Comparison of ENCODE assay signal across 40 mouse cellular contexts in the genomic region with DNA sequence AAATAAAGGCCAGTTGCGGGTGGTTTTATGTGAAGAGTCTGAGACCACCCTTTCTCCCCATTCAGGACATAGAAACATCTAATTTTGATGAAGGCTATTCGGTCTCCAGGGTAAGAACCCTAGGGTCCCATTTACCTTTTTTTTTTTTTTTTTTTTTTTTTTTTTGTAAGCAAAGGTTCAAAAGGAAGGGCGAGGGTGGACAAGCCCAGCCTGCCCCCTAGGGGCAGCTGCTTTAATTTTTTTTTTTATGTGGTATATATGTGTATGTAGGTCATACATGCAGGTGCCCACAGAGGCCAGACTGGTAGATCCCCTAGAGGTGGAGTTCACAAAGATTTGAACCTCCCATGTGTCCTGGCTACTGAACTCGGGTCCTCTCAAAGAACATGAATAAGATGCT. TPM values are rescaled to one million over a fixed set of nuclear protein-coding genes. Genes with fewer than 3 reads are reported as not detected.
A peak's percentile ranks its signal among the peaks of the same experiment; 100 is the strongest.
DNase-seq lines count a peak whose midpoint lies in the region; ATAC-seq and TF ChIP-seq lines count a peak whose summit lies in the region.
"Had no signal": no experiment of that assay in that cellular context is flagged by ENCODE, and none has a peak within 500 bp of the region (broad histone marks: within the 10 kb centered on the region; RNA-seq: fewer than 3 reads in every experiment).

No protein-coding gene starts in this region.

- no peak for TF ChIP-seq EP300 in CH12.LX (IDR thresholded peaks at IDR 0.05; ENCODE audit: low read length)

- H3K4me3 ChIP-seq in kidney, adult 2 months (ENCODE audit: insufficient read depth, low read depth, low read length) = no peak overlapping the region
- H3K4me3 ChIP-seq in kidney, embryonic 15.5 days (replicated peaks) = no peak overlapping the region
- H3K4me3 ChIP-seq in CH12.LX (replicated peaks in 1 of 3; ENCODE audit: low read depth in 2 of 3, low read length in 2 of 3, poor library complexity in 1 of 3) = no peak overlapping the region
- H3K4me3 ChIP-seq in hindbrain, embryonic 12.5 days = no peak overlapping the region
- H3K4me3 ChIP-seq in forebrain, postnatal 0 days (ENCODE audit: low read depth, low read length) = no peak overlapping the region
- H3K4me3 ChIP-seq: embryonic facial prominence, embryonic 10.5 days; forebrain, embryonic 12.5 days; lung, embryonic 15.5 days had no signal

- DNase-seq in kidney, adult 2 months = no peak
- DNase-seq in CH12.LX (ENCODE audit: extremely low read depth) (no peak), Patski (ENCODE audit: low read depth, low spot score) (no peak)
- DNase-seq in retina, embryonic 14.5 days (ENCODE audit: low spot score) = no peak
- DNase-seq in forebrain, postnatal 0 days = no peak
- DNase-seq: adrenal gland, adult 2 months; adrenal gland, postnatal 36 days; B cell, adult 2 months; cerebellum, adult 2 months; cerebellum, postnatal 14 days; gastrocnemius, postnatal 25 days; heart, adult 11 months; heart, postnatal 4 days; kidney, adult 8-10 months; kidney, postnatal 10 days; layer of hippocampus, adult 9-11 months; liver; right cerebral cortex, postnatal 4 days; thymus, postnatal 14 days had no signal

- no peaks in the 10 kb centered on the region for H3K4me1 ChIP-seq in kidney, adult 2 months (ENCODE audit: control insufficient read depth, insufficient read depth, low read length)
- no peaks in the 10 kb centered on the region for H3K4me1 ChIP-seq in kidney, embryonic 15.5 days
- peaks cover 4 to 26% of the 10 kb centered on the region in 2 experiments; a peak in 3 of 4 replicates for H3K4me1 ChIP-seq in CH12.LX (ENCODE audit: control insufficient read depth in 1 of 2, insufficient read depth in 2 of 2)
- H3K4me1 ChIP-seq in hindbrain, embryonic 12.5 days = no peaks in the 10 kb centered on the region
- no peaks in the 10 kb centered on the region for H3K4me1 ChIP-seq in forebrain, postnatal 0 days (ENCODE audit: insufficient read depth)
- H3K4me1 ChIP-seq: embryonic facial prominence, embryonic 15.5 days; forebrain, embryonic 12.5 days; lung, embryonic 15.5 days had no signal

- H3K9ac ChIP-seq in kidney, embryonic 15.5 days = no peak overlapping the region
- H3K9ac ChIP-seq in CH12.LX (ENCODE audit: insufficient read depth, low read depth) = no peak overlapping the region
- H3K9ac ChIP-seq in hindbrain, embryonic 12.5 days = no peak overlapping the region
- no peak overlapping the region for H3K9ac ChIP-seq in forebrain, postnatal 0 days
- H3K9ac ChIP-seq: embryonic facial prominence, embryonic 15.5 days; forebrain, embryonic 12.5 days; hindbrain, embryonic 14.5 days; lung, embryonic 15.5 days had no signal

- peak; percentile 33 for TF ChIP-seq RAD21 in CH12.LX (IDR thresholded peaks at IDR 0.05; ENCODE audit: low read depth, low read length)

- no peaks in the 10 kb centered on the region for H3K9me3 ChIP-seq in kidney, embryonic 15.5 days (replicated peaks)
- H3K9me3 ChIP-seq in CH12.LX (replicated peaks; ENCODE audit: low read length) = peaks cover 4% of the 10 kb centered on the region
- H3K9me3 ChIP-seq in hindbrain, embryonic 12.5 days (replicated peaks) = no peaks in the 10 kb centered on the region
- H3K9me3 ChIP-seq in forebrain, postnatal 0 days (ENCODE audit: low read length) = no peaks in the 10 kb centered on the region
- H3K9me3 ChIP-seq: embryonic facial prominence, embryonic 10.5 days; embryonic facial prominence, embryonic 15.5 days; forebrain, embryonic 12.5 days; lung, embryonic 15.5 days had no signal

- CTCF ChIA-PET in Patski (lab: Charles Lee) = interaction anchor here (0.9 kb wide), 1 partner anchor 8 kb away, joined by 4 read pairs; no protein-coding TSS in a partner anchor

- TF ChIP-seq CTCF in kidney, adult 2 months (conservative IDR thresholded peaks at IDR 0.05; ENCODE audit: insufficient read depth, insufficient read length, low read depth, low read length) = 0 out of 2 replicates have a peak, but pooled peaks have one; percentile 4
- TF ChIP-seq CTCF in CH12.LX (conservative IDR thresholded peaks at IDR 0.05 in 1 of 2, IDR thresholded peaks at IDR 0.05 in 1 of 2; ENCODE audit: low read depth in 2 of 2, low read length in 2 of 2) (peak in 1 of 2 experiments; percentile 46; a peak in 2 of 4 replicates), Patski (IDR thresholded peaks at IDR 0.05) (peak; percentile 48)
- TF ChIP-seq CTCF in forebrain, postnatal 0 days (IDR thresholded peaks at IDR 0.05; ENCODE audit: low read depth) = no peak

- dilution Hi-C loops in CH12.LX (cut with MboI; ENCODE audit: extremely low pct_ligation_motif_present, extremely low pct_unique_long_range_greater_than_20kb, low sequenced_read_pairs) = no loop called here

- POLR2A ChIA-PET in Patski (lab: Charles Lee) = no interaction called here

- 93% methylated on average over 4 of the region's 4 CpGs for WGBS in kidney, adult 2 months
- 81% methylated on average over 4 of the region's 4 CpGs for WGBS in kidney, embryonic 15.5 days
- WGBS in hindbrain, embryonic 12.5 days = 88% methylated on average over 4 of the region's 4 CpGs
- 91% methylated on average over 4 of the region's 4 CpGs for WGBS in forebrain, postnatal 0 days

- H3K27me3 ChIP-seq in kidney, adult 2 months (replicated peaks; ENCODE audit: control insufficient read depth, insufficient read depth, low read length) = no peaks in the 10 kb centered on the region
- peaks cover 12% of the 10 kb centered on the region; the same call in 1 of the 2 replicates for H3K27me3 ChIP-seq in kidney, embryonic 15.5 days
- peaks cover 2% of the 10 kb centered on the region for H3K27me3 ChIP-seq in CH12.LX (replicated peaks)
- peaks cover 8% of the 10 kb centered on the region for H3K27me3 ChIP-seq in Patski
- H3K27me3 ChIP-seq in hindbrain, embryonic 12.5 days = 0 out of 2 replicates have a peak, but pooled peaks cover 7% of the 10 kb centered on the region
- no peaks in the 10 kb centered on the region; the same call in none of the 2 replicates for H3K27me3 ChIP-seq in forebrain, postnatal 0 days (ENCODE audit: insufficient read depth, low read length)
- H3K27me3 ChIP-seq: lung, embryonic 15.5 days had no signal

- in situ Hi-C loops in CH12.LX (cut with MboI; ENCODE audit: low pct_ligation_motif_present, low pct_unique_long_range_greater_than_20kb, low sequenced_read_pairs) = no loop called here
- in situ Hi-C loops in Patski (cut with MboI; ENCODE audit: low pct_unique_long_range_greater_than_20kb) = no loop called here

- no peak for ATAC-seq in kidney, embryonic 15.5 days (replicated peaks; ENCODE audit: low FRiP score)
- ATAC-seq in Patski = no peak
- no peak for ATAC-seq in hindbrain, embryonic 12.5 days (ENCODE audit: low FRiP score)
- no peak for ATAC-seq in forebrain, postnatal 0 days
- ATAC-seq: activated CD4-positive, CD25-positive, alpha-beta regulatory T cell, adult 4 months; inflammation-experienced regulatory T-cells, adult 6 months; midbrain, embryonic 16.5 days had no signal

- no peaks in the 10 kb centered on the region for H3K79me2 ChIP-seq in CH12.LX (replicated peaks; ENCODE audit: control insufficient read depth, extremely low read depth, insufficient read depth, poor library complexity, severe bottlenecking)

- no peak overlapping the region for H3K4me2 ChIP-seq in kidney, embryonic 15.5 days
- no peak overlapping the region for H3K4me2 ChIP-seq in CH12.LX (ENCODE audit: insufficient read depth, low read depth, poor library complexity, severe bottlenecking)
- H3K4me2 ChIP-seq in hindbrain, embryonic 12.5 days (replicated peaks) = no peak overlapping the region
- no peak overlapping the region for H3K4me2 ChIP-seq in forebrain, postnatal 0 days (ENCODE audit: low read depth)
- H3K4me2 ChIP-seq: embryonic facial prominence, embryonic 15.5 days; forebrain, embryonic 12.5 days; heart, embryonic 11.5 days; hindbrain, embryonic 14.5 days; lung, embryonic 15.5 days; midbrain, embryonic 11.5 days had no signal

- H3K36me3 ChIP-seq in kidney, adult 2 months (ENCODE audit: control insufficient read depth, insufficient read depth, low read length) = no peaks in the 10 kb centered on the region
- H3K36me3 ChIP-seq in kidney, embryonic 15.5 days = no peaks in the 10 kb centered on the region
- no peaks in the 10 kb centered on the region for H3K36me3 ChIP-seq in CH12.LX (replicated peaks in 1 of 2; ENCODE audit: control insufficient read depth in 1 of 2, insufficient read depth in 1 of 2, low read length in 1 of 2)
- H3K36me3 ChIP-seq in hindbrain, embryonic 12.5 days = no peaks in the 10 kb centered on the region
- no peaks in the 10 kb centered on the region for H3K36me3 ChIP-seq in forebrain, postnatal 0 days (ENCODE audit: insufficient read depth)
- H3K36me3 ChIP-seq: embryonic facial prominence, embryonic 10.5 days; embryonic facial prominence, embryonic 15.5 days; forebrain, embryonic 12.5 days; lung, embryonic 15.5 days had no signal

- no peak overlapping the region for H3K27ac ChIP-seq in kidney, adult 2 months (ENCODE audit: insufficient read depth, low read depth, low read length)
- H3K27ac ChIP-seq in kidney, embryonic 15.5 days = no peak overlapping the region
- H3K27ac ChIP-seq in CH12.LX (ENCODE audit: insufficient read depth, low read depth) = no peak overlapping the region
- H3K27ac ChIP-seq in hindbrain, embryonic 12.5 days = no peak overlapping the region
- no peak overlapping the region for H3K27ac ChIP-seq in forebrain, postnatal 0 days (ENCODE audit: low read depth, low read length)
- H3K27ac ChIP-seq: embryonic facial prominence, embryonic 10.5 days; embryonic facial prominence, embryonic 15.5 days; forebrain, embryonic 12.5 days; hindbrain, embryonic 14.5 days; lung, embryonic 15.5 days had no signal

- TF ChIP-seq POLR2A in kidney, adult 2 months (IDR thresholded peaks at IDR 0.05; ENCODE audit: low read depth, low read length) = no peak
- no peak for TF ChIP-seq POLR2A in CH12.LX (IDR thresholded peaks at IDR 0.05; ENCODE audit: low read depth, low read length)

RNA-seq across cellular contexts. Expression of a gene that starts 2.9 kb away (rescaled TPM):
- polyA plus RNA-seq in kidney, adult 2 months (2012; rRNA removed) = 2.1 and 2.2 TPM in 2 replicates
- polyA plus RNA-seq in kidney, embryonic 15.5 days (2015; fragmentation: Nextera tagmentation; extraction: Ambion mirVana) = 1.3 and 7.7 TPM in 2 replicates
- not detected in 2 replicates for total RNA-seq in CH12.LX (2012; rRNA removed)
- not detected in 2 replicates for total RNA-seq in CH12.LX (2014; rRNA removed)
- polyA plus RNA-seq in CH12.LX (2012; ENCODE audit: insufficient read length, low read depth) = not detected in 2 replicates
- polyA plus RNA-seq in Patski (2021) = 0.26 TPM
- polyA plus RNA-seq in hindbrain, embryonic 12.5 days (2016; fragmentation: Nextera tagmentation; extraction: Ambion mirVana) = 0.59 and 0.67 TPM in 2 replicates
- 2.2 and 5.2 TPM in 2 replicates for total RNA-seq in forebrain, postnatal 0 days (2014; rRNA removed)
- 7.2 and 7.4 TPM in 2 replicates for polyA plus RNA-seq in forebrain, postnatal 0 days (2015; fragmentation: Nextera tagmentation; extraction: Ambion mirVana)
- total RNA-seq: neutrophil, adult 5-6 weeks had no signal
- polyA plus RNA-seq: embryonic facial prominence, embryonic 10.5 days; forebrain, embryonic 12.5 days; inflammation-experienced regulatory T-cells, adult 6 months; limb, embryonic 11.5 days; midbrain, embryonic 11.5 days; neural tube, embryonic 11.5 days had no signal

RNA-seq across cellular contexts. Expression of a gene that starts 15.1 kb away (rescaled TPM):
- polyA plus RNA-seq in kidney, adult 2 months (2012; rRNA removed) = 1.4 and 1.9 TPM in 2 replicates
- 2.2 and 2.6 TPM in 2 replicates for polyA plus RNA-seq in kidney, embryonic 15.5 days (2015; fragmentation: Nextera tagmentation; extraction: Ambion mirVana)
- total RNA-seq in CH12.LX (2012; rRNA removed) (0.59 and 0.76 TPM in 2 replicates), CH12.LX (2014; rRNA removed) (0.30 TPM in 1 of 2 replicates, not detected in the other)
- polyA plus RNA-seq in CH12.LX (2012; ENCODE audit: insufficient read length, low read depth) (0.69 and 1.1 TPM in 2 replicates), Patski (2021) (8.5 TPM)
- polyA plus RNA-seq in hindbrain, embryonic 12.5 days (2016; fragmentation: Nextera tagmentation; extraction: Ambion mirVana) = 1.7 and 2.5 TPM in 2 replicates
- total RNA-seq in forebrain, postnatal 0 days (2014; rRNA removed) = 2.8 and 4.6 TPM in 2 replicates
- 2.3 and 3.5 TPM in 2 replicates for polyA plus RNA-seq in forebrain, postnatal 0 days (2015; fragmentation: Nextera tagmentation; extraction: Ambion mirVana)

RNA-seq across cellular contexts. Expression of a gene that starts 21.3 kb away (rescaled TPM):
- polyA plus RNA-seq in kidney, adult 2 months (2012; rRNA removed) = 0.50 TPM in 1 of 2 replicates, not detected in the other
- 5.8 and 26.9 TPM in 2 replicates for polyA plus RNA-seq in kidney, embryonic 15.5 days (2015; fragmentation: Nextera tagmentation; extraction: Ambion mirVana)
- not detected in 2 replicates for total RNA-seq in CH12.LX (2012; rRNA removed)
- not detected in 2 replicates for total RNA-seq in CH12.LX (2014; rRNA removed)
- not detected in 2 replicates for polyA plus RNA-seq in CH12.LX (2012; ENCODE audit: insufficient read length, low read depth)
- not detected for polyA plus RNA-seq in Patski (2021)
- not detected in 2 replicates for polyA plus RNA-seq in hindbrain, embryonic 12.5 days (2016; fragmentation: Nextera tagmentation; extraction: Ambion mirVana)
- total RNA-seq in forebrain, postnatal 0 days (2014; rRNA removed) = not detected in 2 replicates
- polyA plus RNA-seq in forebrain, postnatal 0 days (2015; fragmentation: Nextera tagmentation; extraction: Ambion mirVana) = 1.4 and 1.5 TPM in 2 replicates
- total RNA-seq: adrenal gland, adult 2 months; heart, postnatal 4 days; left cerebral cortex, adult 18-20 months; left cerebral cortex, postnatal 14 days; megakaryocyte progenitor cell, adult 5-6 weeks; neutrophil, adult 5-6 weeks had no signal
- polyA plus RNA-seq: activated CD4-positive, CD25-positive, alpha-beta regulatory T cell, adult 4 months; adrenal gland, adult 2 months; cerebellum, adult 2 months; embryonic facial prominence, embryonic 10.5 days; forebrain, embryonic 12.5 days; heart, embryonic 11.5 days; hindbrain, embryonic 14.5 days; inflammation-experienced regulatory T-cells, adult 6 months; limb, embryonic 11.5 days; midbrain, embryonic 11.5 days; midbrain, embryonic 16.5 days; neural tube, embryonic 11.5 days had no signal

RNA-seq across cellular contexts. Expression of a gene that starts 22.9 kb away (rescaled TPM):
- 0.31 and 0.86 TPM in 2 replicates for polyA plus RNA-seq in kidney, adult 2 months (2012; rRNA removed)
- 0.35 and 0.68 TPM in 2 replicates for polyA plus RNA-seq in kidney, embryonic 15.5 days (2015; fragmentation: Nextera tagmentation; extraction: Ambion mirVana)
- 0.42 and 0.89 TPM in 2 replicates for total RNA-seq in CH12.LX (2012; rRNA removed)
- total RNA-seq in CH12.LX (2014; rRNA removed) = not detected in 2 replicates
- 1.7 and 2.9 TPM in 2 replicates for polyA plus RNA-seq in CH12.LX (2012; ENCODE audit: insufficient read length, low read depth)
- 0.46 TPM for polyA plus RNA-seq in Patski (2021)
- polyA plus RNA-seq in hindbrain, embryonic 12.5 days (2016; fragmentation: Nextera tagmentation; extraction: Ambion mirVana) = 0.76 and 1.1 TPM in 2 replicates
- total RNA-seq in forebrain, postnatal 0 days (2014; rRNA removed) = not detected in 2 replicates
- 0.15 and 0.65 TPM in 2 replicates for polyA plus RNA-seq in forebrain, postnatal 0 days (2015; fragmentation: Nextera tagmentation; extraction: Ambion mirVana)
- total RNA-seq: adrenal gland, adult 2 months; gastrocnemius, adult 18-20 months; gastrocnemius, postnatal 25 days; heart, postnatal 4 days; left cerebral cortex, adult 18-20 months; left cerebral cortex, postnatal 14 days; megakaryocyte progenitor cell, adult 5-6 weeks; neutrophil, adult 5-6 weeks had no signal
- polyA plus RNA-seq: activated CD4-positive, CD25-positive, alpha-beta regulatory T cell, adult 4 months; adrenal gland, adult 2 months; cerebellum, adult 2 months; large intestine, adult 2 months; liver, embryonic 16.5 days had no signal

RNA-seq across cellular contexts. Expression of a gene that starts 37.1 kb away (rescaled TPM):
- 457 and 511 TPM in 2 replicates for polyA plus RNA-seq in kidney, adult 2 months (2012; rRNA removed)
- 180 and 192 TPM in 2 replicates for polyA plus RNA-seq in kidney, embryonic 15.5 days (2015; fragmentation: Nextera tagmentation; extraction: Ambion mirVana)
- total RNA-seq in CH12.LX (2012; rRNA removed) (136 and 137 TPM in 2 replicates), CH12.LX (2014; rRNA removed) (152 and 154 TPM in 2 replicates)
- polyA plus RNA-seq in CH12.LX (2012; ENCODE audit: insufficient read length, low read depth) (98.4 and 149 TPM in 2 replicates), Patski (2021) (177 TPM)
- 147 and 164 TPM in 2 replicates for polyA plus RNA-seq in hindbrain, embryonic 12.5 days (2016; fragmentation: Nextera tagmentation; extraction: Ambion mirVana)
- total RNA-seq in forebrain, postnatal 0 days (2014; rRNA removed) = 173 TPM in 2 replicates
- 290 and 328 TPM in 2 replicates for polyA plus RNA-seq in forebrain, postnatal 0 days (2015; fragmentation: Nextera tagmentation; extraction: Ambion mirVana)
